Mouse (Mus musculus): Measurements from ENCODE around the gene Spc24. TPM values are rescaled to one million over a fixed set of nuclear protein-coding genes. Genes with fewer than 3 reads are reported as not detected.

Spc24 gene
- total RNA-seq (2021) (1 to 10 TPM; 5.1 to 6.8 TPM), polyA plus RNA-seq (2012; rRNA removed) (6.0 and 6.2 TPM in 2 replicates)
- long read RNA-seq, transcript Spc24-201 (5 exons, 1,366 nt): major isoform, 8 of 9 reads
- long read RNA-seq, partial matches to known transcripts: 1 of 9 reads
- long read RNA-seq, other reads (novel, unspliced or antisense): 0 of 9 reads

GRCm38 (mm10) chr9:21760155-21761088 lies at the start of gene Spc24:
TSS of gene Spc24 (minus strand) at chr9:21760303.
- H3K4me3 ChIP-seq: peak within 1 kb of the TSS; percentile 72
- no peaks in the 10 kb centered on the region for H3K79me2 ChIP-seq (replicated peaks; ENCODE audit: control insufficient read depth, insufficient read depth, low read length)
- no peaks in the 10 kb centered on the region for H3K36me3 ChIP-seq (ENCODE audit: control insufficient read depth, insufficient read depth, low read length)
- under 1% methylated on average over 54 of the region's 54 CpGs for WGBS
- TF ChIP-seq CTCF (IDR thresholded peaks at IDR 0.05) (peak; percentile 63), POLR2A (IDR thresholded peaks at IDR 0.05; ENCODE audit: insufficient read depth, low read depth, low read length) (peak; percentile 51), EP300 (IDR thresholded peaks at IDR 0.05; ENCODE audit: insufficient read depth, low read depth, low read length) (no peak)
- DNase-seq: peak; percentile 94 to 95
- intact Hi-C loops (cut with DNase I): no loop called here
- peak within 1 kb of the TSS; percentile 64 for H3K9ac ChIP-seq (ENCODE audit: low read depth, low read length)
- H3K27me3 ChIP-seq (ENCODE audit: control insufficient read depth, insufficient read depth, low read length): no peaks in the 10 kb centered on the region
- peaks cover 4% of the 10 kb centered on the region for H3K4me1 ChIP-seq (ENCODE audit: control insufficient read depth, insufficient read depth, low read length)
- peak within 1 kb of the TSS; percentile 60 for H3K27ac ChIP-seq

- Histone ChIP-seq H3K9ac (ENCODE audit: low read depth, low read length) (no peak overlapping the region), H3K27me3 (ENCODE audit: control insufficient read depth, insufficient read depth, low read length) (no peaks in the 10 kb centered on the region), H3K4me1 (ENCODE audit: control insufficient read depth, insufficient read depth, low read length) (0 out of 2 replicates have a peak, but pooled peaks cover 2% of the 10 kb centered on the region), H3K27ac (no peak overlapping the region), H3K4me3 (no peak overlapping the region), H3K79me2 (replicated peaks; ENCODE audit: control insufficient read depth, insufficient read depth, low read length) (no peaks in the 10 kb centered on the region), H3K36me3 (ENCODE audit: control insufficient read depth, insufficient read depth, low read length) (no peaks in the 10 kb centered on the region)
- WGBS: 62% methylated on average over 3 of the region's 3 CpGs
- intact Hi-C loops (cut with DNase I): no loop called here
- no peak for DNase-seq
- TF ChIP-seq POLR2A (IDR thresholded peaks at IDR 0.05; ENCODE audit: insufficient read depth, low read depth, low read length): no peak
- TF ChIP-seq CTCF (IDR thresholded peaks at IDR 0.05): peak; percentile 33; the same call in 1 of the 2 replicates
- no peak for TF ChIP-seq EP300 (IDR thresholded peaks at IDR 0.05; ENCODE audit: insufficient read depth, low read depth, low read length)
Observed at GRCm38 (mm10) chr9:21808561-21808960, 48.5 kb upstream of the Spc24 start.

- H3K4me3 ChIP-seq: no peak overlapping the region
- 82% methylated on average over 11 of the region's 11 CpGs for WGBS
- no peak for DNase-seq
- H3K9ac ChIP-seq (ENCODE audit: low read depth, low read length): no peak overlapping the region
- intact Hi-C loops (cut with DNase I): no loop called here
- no peaks in the 10 kb centered on the region for H3K36me3 ChIP-seq (ENCODE audit: control insufficient read depth, insufficient read depth, low read length)
- no peaks in the 10 kb centered on the region for H3K27me3 ChIP-seq (ENCODE audit: control insufficient read depth, insufficient read depth, low read length)
- no peaks in the 10 kb centered on the region for H3K79me2 ChIP-seq (replicated peaks; ENCODE audit: control insufficient read depth, insufficient read depth, low read length)
- no peak overlapping the region for H3K27ac ChIP-seq
- H3K4me1 ChIP-seq (ENCODE audit: control insufficient read depth, insufficient read depth, low read length): 0 out of 2 replicates have a peak, but pooled peaks cover 2% of the 10 kb centered on the region
- no peak for TF ChIP-seq CTCF (IDR thresholded peaks at IDR 0.05)
- no peak for TF ChIP-seq POLR2A (IDR thresholded peaks at IDR 0.05; ENCODE audit: insufficient read depth, low read depth, low read length)
- no peak for TF ChIP-seq EP300 (IDR thresholded peaks at IDR 0.05; ENCODE audit: insufficient read depth, low read depth, low read length)
Observed at GRCm38 (mm10) chr9:21806976-21807375, 46.9 kb upstream of the Spc24 start.

- H3K4me3 ChIP-seq: no peak overlapping the region
- no peak overlapping the region for H3K9ac ChIP-seq (ENCODE audit: low read depth, low read length)
- H3K79me2 ChIP-seq (replicated peaks; ENCODE audit: control insufficient read depth, insufficient read depth, low read length): no peaks in the 10 kb centered on the region
- 47% methylated on average over 3 of the region's 3 CpGs for WGBS
- no peak overlapping the region for H3K27ac ChIP-seq
- intact Hi-C loops (cut with DNase I): no loop called here
- 0 out of 2 replicates have a peak, but pooled peaks cover 2% of the 10 kb centered on the region for H3K4me1 ChIP-seq (ENCODE audit: control insufficient read depth, insufficient read depth, low read length)
- TF ChIP-seq EP300 (IDR thresholded peaks at IDR 0.05; ENCODE audit: insufficient read depth, low read depth, low read length): no peak
- no peak for TF ChIP-seq POLR2A (IDR thresholded peaks at IDR 0.05; ENCODE audit: insufficient read depth, low read depth, low read length)
- no peak for DNase-seq
- no peaks in the 10 kb centered on the region for H3K27me3 ChIP-seq (ENCODE audit: control insufficient read depth, insufficient read depth, low read length)
- H3K36me3 ChIP-seq (ENCODE audit: control insufficient read depth, insufficient read depth, low read length): no peaks in the 10 kb centered on the region
Observed at GRCm38 (mm10) chr9:21806363-21806762, 46.3 kb upstream of the Spc24 start.

GRCm38 (mm10) chr9:21803986-21804644 lies 44.0 kb upstream of the Spc24 start:
- peak; percentile 86 to 90 for DNase-seq
- Histone ChIP-seq H3K36me3 (ENCODE audit: control insufficient read depth, insufficient read depth, low read length) (no peaks in the 10 kb centered on the region), H3K27ac (peak overlapping the region; percentile 86), H3K9ac (ENCODE audit: low read depth, low read length) (peak overlapping the region; percentile 44), H3K79me2 (replicated peaks; ENCODE audit: control insufficient read depth, insufficient read depth, low read length) (no peaks in the 10 kb centered on the region), H3K27me3 (ENCODE audit: control insufficient read depth, insufficient read depth, low read length) (no peaks in the 10 kb centered on the region), H3K4me1 (ENCODE audit: control insufficient read depth, insufficient read depth, low read length) (0 out of 2 replicates have a peak, but pooled peaks cover 2% of the 10 kb centered on the region), H3K4me3 (peak overlapping the region; percentile 9; the same call in 1 of the 2 replicates)
- 19% methylated on average over 13 of the region's 13 CpGs for WGBS
- TF ChIP-seq CTCF (IDR thresholded peaks at IDR 0.05): peak; percentile 99; the same call in 1 of the 2 replicates
- peak; percentile 20; the same call in 1 of the 2 replicates for TF ChIP-seq POLR2A (IDR thresholded peaks at IDR 0.05; ENCODE audit: insufficient read depth, low read depth, low read length)
- peak; percentile 80; the same call in 1 of the 2 replicates for TF ChIP-seq EP300 (IDR thresholded peaks at IDR 0.05; ENCODE audit: insufficient read depth, low read depth, low read length)
- intact Hi-C loops (cut with DNase I): loop anchor here (1.0 to 5.0 kb wide), 4 partner anchors 17 to 202 kb away; no protein-coding TSS in a partner anchor

All from heart, adult 2 months (tissue).